In genomic region chr5:64624205-64624604, GRCm38 (mm10) we compare ENCODE assay signal across 11 mouse cellular contexts.
A peak's percentile ranks its signal among the peaks of the same experiment; 100 is the strongest.
DNase-seq lines count a peak whose midpoint lies in the region; ATAC-seq and TF ChIP-seq lines count a peak whose summit lies in the region.
"Had no signal": no experiment of that assay in that cellular context is flagged by ENCODE, and none has a peak within 500 bp of the region (broad histone marks: within the 10 kb centered on the region; RNA-seq: fewer than 3 reads in every experiment).

No protein-coding gene starts in this region.

- H3K27me3 ChIP-seq in lung, embryonic 15.5 days: no peaks in the 10 kb centered on the region
- H3K27me3 ChIP-seq in intestine, embryonic 16.5 days (replicated peaks; ENCODE audit: control insufficient read depth, insufficient read depth, low read length): no peaks in the 10 kb centered on the region
- H3K27me3 ChIP-seq in stomach, postnatal 0 days (ENCODE audit: control insufficient read depth, insufficient read depth, low read length): no peaks in the 10 kb centered on the region
- H3K27me3 ChIP-seq: embryonic facial prominence, embryonic 12.5 days had no signal

- H3K9me3 ChIP-seq in lung, embryonic 15.5 days: no peaks in the 10 kb centered on the region
- H3K9me3 ChIP-seq in intestine, embryonic 16.5 days (ENCODE audit: control insufficient read depth, low read length): no peaks in the 10 kb centered on the region
- H3K9me3 ChIP-seq in stomach, postnatal 0 days (ENCODE audit: control insufficient read depth, low read length): no peaks in the 10 kb centered on the region
- H3K9me3 ChIP-seq: embryonic facial prominence, embryonic 12.5 days had no signal

- no peak for TF ChIP-seq CTCF in lung, adult 2 months (IDR thresholded peaks at IDR 0.05; ENCODE audit: insufficient read depth, low read length)
- TF ChIP-seq CTCF in stomach, postnatal 0 days (IDR thresholded peaks at IDR 0.05; ENCODE audit: low read depth): no peak

- H3K4me3 ChIP-seq in lung, embryonic 15.5 days: no peak overlapping the region
- no peak overlapping the region for H3K4me3 ChIP-seq in lung, adult 2 months (replicated peaks; ENCODE audit: extremely low read depth, low read depth, low read length)
- H3K4me3 ChIP-seq in intestine, embryonic 16.5 days (ENCODE audit: low read length): no peak overlapping the region
- H3K4me3 ChIP-seq in stomach, postnatal 0 days (ENCODE audit: low read depth, low read length): no peak overlapping the region
- H3K4me3 ChIP-seq: embryonic facial prominence, embryonic 12.5 days had no signal

- DNase-seq in lung, adult 2 months: no peak
- DNase-seq in kidney, postnatal 14 days: peak; percentile 49
- no peak for DNase-seq in stomach, postnatal 0 days (ENCODE audit: low spot score)
- no peak for DNase-seq in cerebellum, adult 9-11 months
- no peak for DNase-seq in spleen, adult 18-20 months
- DNase-seq: heart, postnatal 10 days; right cerebral cortex, adult 18-20 months had no signal

- no peak for TF ChIP-seq POLR2A in lung, adult 2 months (IDR thresholded peaks at IDR 0.05; ENCODE audit: borderline replicate concordance, extremely low read depth, low read depth, low read length)

- TF ChIP-seq EP300 in stomach, postnatal 0 days (optimal IDR thresholded peaks at IDR 0.05): no peak

- peaks cover 19% of the 10 kb centered on the region; the same call in 1 of the 2 replicates for H3K4me1 ChIP-seq in lung, embryonic 15.5 days
- H3K4me1 ChIP-seq in lung, adult 2 months (ENCODE audit: control insufficient read depth, insufficient read depth, low read length): no peaks in the 10 kb centered on the region
- H3K4me1 ChIP-seq in intestine, embryonic 16.5 days (ENCODE audit: control insufficient read depth, insufficient read depth, low read length): no peaks in the 10 kb centered on the region; the same call in 1 of the 2 replicates
- H3K4me1 ChIP-seq in stomach, postnatal 0 days (replicated peaks; ENCODE audit: control insufficient read depth, insufficient read depth): no peaks in the 10 kb centered on the region

- 69% methylated on average over 6 of the region's 6 CpGs for WGBS in lung, embryonic 15.5 days
- WGBS in lung, adult 2 months: 73% methylated on average over 6 of the region's 6 CpGs
- WGBS in intestine, embryonic 16.5 days: 53% methylated on average over 6 of the region's 6 CpGs
- WGBS in stomach, postnatal 0 days: 61% methylated on average over 6 of the region's 6 CpGs

- H3K36me3 ChIP-seq in lung, embryonic 15.5 days: no peaks in the 10 kb centered on the region
- H3K36me3 ChIP-seq in intestine, embryonic 16.5 days (ENCODE audit: control insufficient read depth, insufficient read depth, low read length): no peaks in the 10 kb centered on the region
- H3K36me3 ChIP-seq in stomach, postnatal 0 days (ENCODE audit: control insufficient read depth, insufficient read depth, low read length): no peaks in the 10 kb centered on the region
- H3K36me3 ChIP-seq: embryonic facial prominence, embryonic 12.5 days had no signal

- no peak overlapping the region for H3K4me2 ChIP-seq in lung, embryonic 15.5 days
- peak overlapping the region; percentile 30; the same call in 1 of the 2 replicates for H3K4me2 ChIP-seq in intestine, embryonic 16.5 days (ENCODE audit: low read depth, low read length)
- no peak overlapping the region for H3K4me2 ChIP-seq in stomach, postnatal 0 days (replicated peaks; ENCODE audit: low read depth)
- H3K4me2 ChIP-seq: embryonic facial prominence, embryonic 12.5 days had no signal

- H3K9ac ChIP-seq in lung, embryonic 15.5 days: no peak overlapping the region
- H3K9ac ChIP-seq in intestine, embryonic 16.5 days (ENCODE audit: low read depth, low read length): no peak overlapping the region
- no peak overlapping the region for H3K9ac ChIP-seq in stomach, postnatal 0 days (ENCODE audit: low read length)
- H3K9ac ChIP-seq: embryonic facial prominence, embryonic 12.5 days had no signal

- 0 out of 2 replicates have a peak overlapping the region, but pooled peaks have one; percentile 10 for H3K27ac ChIP-seq in lung, embryonic 15.5 days
- H3K27ac ChIP-seq in intestine, embryonic 16.5 days (ENCODE audit: low read length): peak overlapping the region; percentile 91
- H3K27ac ChIP-seq in stomach, postnatal 0 days (replicated peaks): peak overlapping the region; percentile 13; the same call in 1 of the 2 replicates
- H3K27ac ChIP-seq: embryonic facial prominence, embryonic 12.5 days had no signal

- ATAC-seq in lung, embryonic 15.5 days (ENCODE audit: borderline replicate concordance, extremely low read depth, low FRiP score, low TSS enrichment): no peak
- peak; percentile 68 for ATAC-seq in intestine, embryonic 16.5 days
- ATAC-seq in stomach, postnatal 0 days (ENCODE audit: low FRiP score, low TSS enrichment): no peak
- ATAC-seq: activated CD4-positive, CD25-positive, alpha-beta regulatory T cell, adult 4 months had no signal

Comparison
In these comparisons a context has a peak if more than half of its experiments do, and no peak if none do; other contexts are left out.
1. H3K27ac ChIP-seq: peak in every context shown above with its lines; median percentile 91 in intestine, embryonic 16.5 days; 13 in stomach, postnatal 0 days; 10 in lung, embryonic 15.5 days.